Mouse (Mus musculus): ENCODE results near the gene Ccnd1. TPM values are rescaled to one million over a fixed set of nuclear protein-coding genes. Genes with fewer than 3 reads are reported as not detected.

The Ccnd1 gene
- polyA plus RNA-seq, 1 experiment from 2014 or later = 200 TPM

DNA sequence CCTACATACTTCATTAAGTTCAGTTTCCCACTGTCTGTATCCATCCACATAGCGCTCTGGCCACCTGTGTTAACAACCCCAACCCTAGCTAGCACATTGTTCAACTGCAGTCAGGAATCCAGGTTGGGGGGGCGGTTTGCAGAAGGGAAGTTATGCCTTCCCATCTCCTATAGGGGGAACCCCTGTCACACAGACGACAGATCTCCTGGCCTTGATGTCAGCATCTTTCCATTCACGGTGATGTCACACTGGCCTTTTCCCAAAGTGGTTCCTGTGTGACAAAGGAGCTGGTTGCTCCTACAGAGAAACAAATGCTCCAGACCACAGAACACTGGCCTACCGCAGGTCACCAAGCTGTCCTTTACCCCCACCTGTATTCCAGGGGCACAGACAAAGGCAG, 4.2 kb downstream of the Ccnd1 start:
- peaks cover 8% of the 10 kb centered on the region for H3K36me3 ChIP-seq (ENCODE audit: control insufficient read depth, insufficient read depth, low read length)
- 63% methylated on average over 5 of the region's 5 CpGs for WGBS
- H3K4me1 ChIP-seq (replicated peaks; ENCODE audit: control insufficient read depth, insufficient read depth, low read length) = peaks cover 13% of the 10 kb centered on the region; the same call in 1 of the 2 replicates
- no peak overlapping the region for H3K4me2 ChIP-seq (replicated peaks; ENCODE audit: low read depth, low read length)
- H3K9ac ChIP-seq (ENCODE audit: low read depth, low read length) = no peak overlapping the region
- H3K9me3 ChIP-seq (ENCODE audit: control insufficient read depth, low read length) = no peaks in the 10 kb centered on the region
- H3K27ac ChIP-seq (ENCODE audit: low read depth, low read length) = no peak overlapping the region
- H3K4me3 ChIP-seq (ENCODE audit: low read depth, low read length) = no peak overlapping the region
- H3K27me3 ChIP-seq (ENCODE audit: control insufficient read depth, insufficient read depth, low read length) = peaks cover 3% of the 10 kb centered on the region; the same call in 1 of the 2 replicates
- peak; percentile 50 for DNase-seq (ENCODE audit: low spot score)
- ATAC-seq (ENCODE audit: low FRiP score) = no peak

DNA sequence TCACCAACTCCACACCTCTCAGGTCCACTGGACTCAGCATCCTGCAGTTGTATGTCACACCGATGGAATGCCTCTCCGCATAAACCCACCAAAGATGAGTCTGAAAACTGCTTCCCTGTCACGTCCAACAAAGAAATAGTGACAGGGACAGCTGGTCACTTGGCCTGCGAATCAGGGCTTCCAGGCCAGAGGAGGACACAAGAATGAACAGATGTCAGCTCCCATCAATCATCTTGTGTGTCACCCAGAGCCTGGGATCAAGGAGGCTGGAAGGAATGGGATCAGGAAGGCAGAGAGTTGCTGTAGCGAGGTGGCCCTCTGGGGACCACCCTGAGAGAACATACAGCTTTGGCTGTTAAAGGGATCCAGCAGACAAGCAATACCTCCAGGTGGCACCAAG, 4.8 kb downstream of the Ccnd1 start:
- ATAC-seq (ENCODE audit: low FRiP score) (no peak), DNase-seq (ENCODE audit: low spot score) (no peak)
- Histone ChIP-seq H3K9me3 (ENCODE audit: control insufficient read depth, low read length) (no peaks in the 10 kb centered on the region), H3K36me3 (ENCODE audit: control insufficient read depth, insufficient read depth, low read length) (peaks cover 8% of the 10 kb centered on the region), H3K27me3 (ENCODE audit: control insufficient read depth, insufficient read depth, low read length) (peaks cover 1% of the 10 kb centered on the region; the same call in 1 of the 2 replicates), H3K4me3 (ENCODE audit: low read depth, low read length) (no peak overlapping the region), H3K27ac (ENCODE audit: low read depth, low read length) (no peak overlapping the region), H3K9ac (ENCODE audit: low read depth, low read length) (no peak overlapping the region), H3K4me2 (replicated peaks; ENCODE audit: low read depth, low read length) (no peak overlapping the region), H3K4me1 (replicated peaks; ENCODE audit: control insufficient read depth, insufficient read depth, low read length) (peaks cover 9% of the 10 kb centered on the region; the same call in 1 of the 2 replicates)
- WGBS = 65% methylated on average over 5 of the region's 5 CpGs

DNA sequence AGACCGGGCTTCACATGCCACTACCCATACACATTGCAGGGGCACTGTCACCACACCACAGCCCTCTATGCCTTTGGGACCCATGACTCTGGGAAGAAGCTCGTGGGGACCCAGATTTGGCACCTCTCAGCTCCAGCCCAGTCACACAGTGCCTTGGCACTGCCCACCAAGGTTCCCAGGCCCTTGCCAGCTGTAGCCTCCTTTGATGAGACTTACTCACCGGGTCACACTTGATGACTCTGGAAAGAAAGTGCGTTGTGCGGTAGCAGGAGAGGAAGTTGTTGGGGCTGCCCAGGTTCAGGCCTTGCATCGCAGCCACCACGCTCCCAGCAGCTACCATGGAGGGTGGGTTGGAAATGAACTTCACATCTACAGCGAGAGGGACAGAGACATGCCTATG, 5.9 kb downstream of the Ccnd1 start:
- peaks cover 9% of the 10 kb centered on the region; the same call in 1 of the 2 replicates for H3K4me1 ChIP-seq (replicated peaks; ENCODE audit: control insufficient read depth, insufficient read depth, low read length)
- H3K4me2 ChIP-seq (replicated peaks; ENCODE audit: low read depth, low read length) = no peak overlapping the region
- peaks cover 8% of the 10 kb centered on the region for H3K36me3 ChIP-seq (ENCODE audit: control insufficient read depth, insufficient read depth, low read length)
- H3K27ac ChIP-seq (ENCODE audit: low read depth, low read length) = no peak overlapping the region
- H3K9me3 ChIP-seq (ENCODE audit: control insufficient read depth, low read length) = no peaks in the 10 kb centered on the region
- ATAC-seq (ENCODE audit: low FRiP score) (no peak), DNase-seq (ENCODE audit: low spot score) (no peak)
- H3K4me3 ChIP-seq (ENCODE audit: low read depth, low read length) = no peak overlapping the region
- no peak overlapping the region for H3K9ac ChIP-seq (ENCODE audit: low read depth, low read length)
- no peaks in the 10 kb centered on the region for H3K27me3 ChIP-seq (ENCODE audit: control insufficient read depth, insufficient read depth, low read length)
- 95% methylated on average over 8 of the region's 8 CpGs for WGBS

DNA sequence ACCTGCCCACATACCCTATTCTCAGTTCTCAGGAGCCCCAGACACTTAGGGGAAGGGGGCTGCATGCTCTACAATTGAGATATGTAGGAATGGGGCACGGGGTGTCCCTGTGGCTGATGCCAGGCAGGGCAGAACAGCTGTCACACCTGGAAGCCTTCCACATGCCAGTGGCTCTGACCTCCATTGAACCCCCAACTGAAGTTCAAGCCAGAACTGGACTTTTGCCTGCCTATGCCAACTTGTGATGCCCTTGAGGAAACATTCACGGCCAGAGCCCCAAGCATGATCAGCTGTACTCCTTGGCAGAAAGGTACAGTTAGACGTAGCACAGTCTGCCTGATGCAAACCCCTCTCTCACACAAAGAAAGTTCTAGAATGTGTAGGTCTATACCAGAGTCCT, 6.4 kb downstream of the Ccnd1 start:
- Histone ChIP-seq H3K4me1 (replicated peaks; ENCODE audit: control insufficient read depth, insufficient read depth, low read length) (peaks cover 9% of the 10 kb centered on the region; the same call in 1 of the 2 replicates), H3K36me3 (ENCODE audit: control insufficient read depth, insufficient read depth, low read length) (peaks cover 8% of the 10 kb centered on the region), H3K4me3 (ENCODE audit: low read depth, low read length) (no peak overlapping the region), H3K27me3 (ENCODE audit: control insufficient read depth, insufficient read depth, low read length) (no peaks in the 10 kb centered on the region), H3K4me2 (replicated peaks; ENCODE audit: low read depth, low read length) (no peak overlapping the region), H3K9me3 (ENCODE audit: control insufficient read depth, low read length) (no peaks in the 10 kb centered on the region), H3K27ac (ENCODE audit: low read depth, low read length) (no peak overlapping the region), H3K9ac (ENCODE audit: low read depth, low read length) (no peak overlapping the region)
- no peak for DNase-seq (ENCODE audit: low spot score)
- no peak for ATAC-seq (ENCODE audit: low FRiP score)
- WGBS = 92% methylated on average over 3 of the region's 3 CpGs

DNA sequence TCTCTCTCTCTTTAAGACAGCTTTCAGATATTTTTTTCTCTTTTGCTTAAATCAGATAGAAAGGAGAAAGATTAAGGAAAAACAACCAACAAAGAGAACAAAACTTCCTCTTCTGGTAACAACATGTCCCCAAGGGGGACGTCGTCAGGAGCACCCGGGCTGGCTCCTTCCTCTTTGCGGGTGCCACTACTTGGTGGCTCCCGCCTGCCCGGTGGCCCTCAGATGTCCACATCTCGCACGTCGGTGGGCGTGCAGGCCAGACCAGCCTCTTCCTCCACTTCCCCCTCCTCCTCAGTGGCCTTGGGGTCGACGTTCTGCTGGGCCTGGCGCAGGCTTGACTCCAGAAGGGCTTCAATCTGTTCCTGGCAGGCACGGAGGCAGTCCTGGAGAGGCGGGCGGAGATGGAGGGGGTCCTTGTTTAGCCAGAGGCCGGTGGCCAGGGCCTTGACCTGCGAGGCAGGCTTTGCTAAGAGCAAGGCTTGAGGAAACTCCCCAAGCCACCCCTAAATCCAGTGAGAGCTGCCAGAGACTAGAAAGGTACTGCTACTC, 7.3 kb downstream of the Ccnd1 start:
- no peak overlapping the region for H3K9ac ChIP-seq (ENCODE audit: low read depth, low read length)
- peaks cover 8% of the 10 kb centered on the region for H3K36me3 ChIP-seq (ENCODE audit: control insufficient read depth, insufficient read depth, low read length)
- H3K4me3 ChIP-seq (ENCODE audit: low read depth, low read length) = no peak overlapping the region
- ATAC-seq (ENCODE audit: low FRiP score) = no peak
- no peaks in the 10 kb centered on the region for H3K27me3 ChIP-seq (ENCODE audit: control insufficient read depth, insufficient read depth, low read length)
- 0 out of 2 replicates have a peak, but pooled peaks cover 9% of the 10 kb centered on the region for H3K4me1 ChIP-seq (replicated peaks; ENCODE audit: control insufficient read depth, insufficient read depth, low read length)
- no peak overlapping the region for H3K4me2 ChIP-seq (replicated peaks; ENCODE audit: low read depth, low read length)
- WGBS = 77% methylated on average over 17 of the region's 18 CpGs
- DNase-seq (ENCODE audit: low spot score) = no peak
- H3K9me3 ChIP-seq (ENCODE audit: control insufficient read depth, low read length) = no peaks in the 10 kb centered on the region
- H3K27ac ChIP-seq (ENCODE audit: low read depth, low read length) = no peak overlapping the region

DNA sequence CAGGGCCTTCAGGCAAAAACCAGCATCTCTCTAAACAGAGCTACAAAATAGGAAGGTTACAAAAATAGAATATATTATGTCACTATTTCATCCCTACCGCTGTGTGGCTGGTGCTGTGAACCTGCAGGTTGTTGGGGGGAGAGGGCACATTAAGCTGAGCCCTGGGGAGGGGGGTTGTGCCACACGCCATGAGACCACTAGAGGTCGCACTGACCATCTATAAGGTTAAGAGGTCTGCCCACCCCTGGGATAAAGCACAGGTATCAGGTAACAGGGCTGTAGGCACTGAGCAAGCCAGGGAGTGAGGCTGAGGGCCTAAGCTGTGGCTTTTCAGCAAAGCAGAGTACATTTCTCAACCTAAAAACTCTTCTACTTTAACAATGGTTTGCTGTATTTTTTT, 7.9 kb downstream of the Ccnd1 start:
- H3K4me1 ChIP-seq (replicated peaks; ENCODE audit: control insufficient read depth, insufficient read depth, low read length) = 0 out of 2 replicates have a peak, but pooled peaks cover 4% of the 10 kb centered on the region
- WGBS = 22% methylated on average over 3 of the region's 3 CpGs
- H3K4me3 ChIP-seq (ENCODE audit: low read depth, low read length) = no peak overlapping the region
- H3K27ac ChIP-seq (ENCODE audit: low read depth, low read length) = no peak overlapping the region
- no peak overlapping the region for H3K9ac ChIP-seq (ENCODE audit: low read depth, low read length)
- H3K27me3 ChIP-seq (ENCODE audit: control insufficient read depth, insufficient read depth, low read length) = no peaks in the 10 kb centered on the region
- H3K9me3 ChIP-seq (ENCODE audit: control insufficient read depth, low read length) = no peaks in the 10 kb centered on the region
- peaks cover 5% of the 10 kb centered on the region; the same call in 1 of the 2 replicates for H3K36me3 ChIP-seq (ENCODE audit: control insufficient read depth, insufficient read depth, low read length)
- DNase-seq (ENCODE audit: low spot score) (peak; percentile 65), ATAC-seq (ENCODE audit: low FRiP score) (no peak)
- no peak overlapping the region for H3K4me2 ChIP-seq (replicated peaks; ENCODE audit: low read depth, low read length)

DNA sequence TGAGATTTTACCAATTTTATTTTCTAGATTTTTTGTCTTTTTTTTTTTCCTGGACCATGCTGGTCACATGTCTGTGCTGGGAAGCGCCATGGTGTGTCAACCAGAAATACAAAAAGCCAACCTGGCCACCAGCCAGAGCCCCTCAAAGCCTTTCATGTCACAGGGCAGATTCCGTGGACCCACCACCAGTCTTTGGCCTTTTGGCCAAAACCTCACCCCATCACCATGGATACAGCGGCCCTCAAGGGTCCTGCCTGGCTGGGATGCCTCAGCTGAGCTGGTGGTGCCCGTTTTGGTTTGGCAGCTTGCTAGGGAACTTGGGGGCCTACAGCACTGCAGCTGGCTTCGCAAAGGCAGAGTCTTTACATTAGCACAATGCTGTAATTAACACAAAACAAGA, 9.8 kb downstream of the Ccnd1 start:
- no peaks in the 10 kb centered on the region for H3K4me1 ChIP-seq (replicated peaks; ENCODE audit: control insufficient read depth, insufficient read depth, low read length)
- ATAC-seq (ENCODE audit: low FRiP score) (no peak), DNase-seq (ENCODE audit: low spot score) (no peak)
- H3K9me3 ChIP-seq (ENCODE audit: control insufficient read depth, low read length) = no peaks in the 10 kb centered on the region
- no peak overlapping the region for H3K27ac ChIP-seq (ENCODE audit: low read depth, low read length)
- no peaks in the 10 kb centered on the region for H3K27me3 ChIP-seq (ENCODE audit: control insufficient read depth, insufficient read depth, low read length)
- H3K4me3 ChIP-seq (ENCODE audit: low read depth, low read length) = no peak overlapping the region
- no peak overlapping the region for H3K9ac ChIP-seq (ENCODE audit: low read depth, low read length)
- peaks cover 2% of the 10 kb centered on the region; the same call in 1 of the 2 replicates for H3K36me3 ChIP-seq (ENCODE audit: control insufficient read depth, insufficient read depth, low read length)
- WGBS = 71% methylated on average over 5 of the region's 5 CpGs
- H3K4me2 ChIP-seq (replicated peaks; ENCODE audit: low read depth, low read length) = no peak overlapping the region

DNA sequence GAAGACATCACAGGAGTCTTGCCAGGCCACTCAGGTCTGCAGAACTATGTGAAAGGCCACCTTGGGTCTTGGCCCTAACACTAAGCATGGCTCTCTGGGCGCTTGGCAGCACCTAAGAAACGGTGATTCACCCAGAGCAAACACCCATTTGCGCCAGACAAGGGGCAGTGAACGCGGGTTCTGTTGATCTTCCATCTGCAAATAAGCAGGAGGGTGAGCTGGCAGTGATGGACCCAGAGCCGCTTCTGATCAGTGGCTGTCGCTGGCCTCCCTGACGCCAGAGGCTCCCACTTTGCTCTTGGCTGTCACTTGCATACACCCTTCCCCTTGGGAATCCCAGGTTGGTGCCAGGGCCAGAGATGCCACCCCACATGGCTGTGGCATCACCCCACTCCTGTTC, 10.2 kb downstream of the Ccnd1 start:
- 81% methylated on average over 8 of the region's 8 CpGs for WGBS
- ATAC-seq (ENCODE audit: low FRiP score) (no peak), DNase-seq (ENCODE audit: low spot score) (no peak)
- H3K36me3 ChIP-seq (ENCODE audit: control insufficient read depth, insufficient read depth, low read length) = no peaks in the 10 kb centered on the region; the same call in 1 of the 2 replicates
- H3K27me3 ChIP-seq (ENCODE audit: control insufficient read depth, insufficient read depth, low read length) = no peaks in the 10 kb centered on the region
- H3K4me3 ChIP-seq (ENCODE audit: low read depth, low read length) = no peak overlapping the region
- no peak overlapping the region for H3K4me2 ChIP-seq (replicated peaks; ENCODE audit: low read depth, low read length)
- no peaks in the 10 kb centered on the region for H3K9me3 ChIP-seq (ENCODE audit: control insufficient read depth, low read length)
- no peak overlapping the region for H3K27ac ChIP-seq (ENCODE audit: low read depth, low read length)
- no peak overlapping the region for H3K9ac ChIP-seq (ENCODE audit: low read depth, low read length)
- no peaks in the 10 kb centered on the region for H3K4me1 ChIP-seq (replicated peaks; ENCODE audit: control insufficient read depth, insufficient read depth, low read length)

DNA sequence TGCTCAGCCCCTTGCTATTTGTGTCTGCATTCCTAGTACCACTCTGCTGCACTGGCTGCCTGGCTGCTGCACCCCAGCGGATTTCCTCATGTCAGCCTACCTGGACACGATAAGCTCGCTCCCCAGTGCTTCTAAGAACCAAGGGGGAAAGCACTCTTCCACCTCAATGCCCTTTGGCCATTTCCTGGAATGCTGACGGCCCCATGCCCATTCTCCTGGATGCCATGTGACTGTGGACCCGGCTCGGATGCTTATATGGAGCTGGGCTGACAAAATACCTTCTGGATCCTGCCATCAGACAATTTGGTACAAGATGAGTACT, 10.9 kb downstream of the Ccnd1 start:
- Histone ChIP-seq H3K9me3 (ENCODE audit: control insufficient read depth, low read length) (no peaks in the 10 kb centered on the region), H3K9ac (ENCODE audit: low read depth, low read length) (no peak overlapping the region), H3K27ac (ENCODE audit: low read depth, low read length) (no peak overlapping the region), H3K27me3 (ENCODE audit: control insufficient read depth, insufficient read depth, low read length) (no peaks in the 10 kb centered on the region), H3K4me1 (replicated peaks; ENCODE audit: control insufficient read depth, insufficient read depth, low read length) (no peaks in the 10 kb centered on the region), H3K36me3 (ENCODE audit: control insufficient read depth, insufficient read depth, low read length) (no peaks in the 10 kb centered on the region), H3K4me3 (ENCODE audit: low read depth, low read length) (no peak overlapping the region), H3K4me2 (replicated peaks; ENCODE audit: low read depth, low read length) (no peak overlapping the region)
- DNase-seq (ENCODE audit: low spot score) (no peak), ATAC-seq (ENCODE audit: low FRiP score) (no peak)
- WGBS = 87% methylated on average over 6 of the region's 6 CpGs
